Mouse (Mus musculus): ENCODE measurements at regions not wholly inside any gene's neighbourhood (a gene's known extent, or its start where the extent isn't known, plus 50 kb on each side); places are given as distances from the start of the nearest gene placed in this dataset.
"Not testable (repeated sequence)": the region's sequence is repeated elsewhere in the genome, so short reads cannot be mapped to it uniquely, and the experiment has no call there.

DNA sequence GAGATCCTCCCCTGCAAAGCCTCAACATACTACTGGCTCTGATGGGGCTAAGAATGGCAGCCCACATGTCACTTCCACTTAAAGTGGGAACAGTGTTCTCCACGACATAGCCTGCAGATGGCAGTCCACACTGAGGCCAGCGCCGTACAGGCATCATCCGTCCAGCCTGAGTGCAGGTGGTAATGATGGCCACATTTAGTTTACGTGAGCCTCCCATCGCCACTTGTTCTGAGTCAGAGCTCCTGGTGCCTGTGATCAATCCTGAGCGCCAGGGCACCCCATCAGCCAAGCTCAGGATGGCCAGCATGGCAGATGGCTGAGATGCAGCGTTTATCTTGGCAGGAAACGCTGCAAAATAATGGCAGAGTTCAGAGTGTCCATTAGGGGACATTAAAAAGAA, 159.6 kb downstream of the Adgrd1 start:
- DNase-seq (ENCODE audit: low spot score in 2 of 2) = no peak

DNA sequence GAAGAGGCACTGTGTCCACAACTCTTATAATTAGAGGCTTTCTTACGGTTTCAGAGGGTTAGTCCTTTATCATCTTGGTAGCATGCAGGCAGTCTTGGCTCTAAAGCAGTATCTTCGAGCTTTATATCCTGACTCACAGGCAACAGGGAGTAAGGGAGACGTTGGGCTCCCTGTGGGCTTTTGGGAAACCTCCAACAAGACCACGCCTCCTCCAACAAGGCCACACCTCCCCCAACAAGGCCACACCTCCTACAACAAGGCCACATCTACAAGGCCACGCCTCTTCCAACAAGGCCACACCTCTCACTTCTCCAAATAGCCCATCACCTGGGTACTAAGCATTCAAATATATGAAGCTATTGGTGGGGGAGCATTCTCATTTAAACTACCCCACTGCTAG, 160.7 kb downstream of the Adgrd1 start:
- DNase-seq (ENCODE audit: low spot score in 2 of 2) = no peak

DNA sequence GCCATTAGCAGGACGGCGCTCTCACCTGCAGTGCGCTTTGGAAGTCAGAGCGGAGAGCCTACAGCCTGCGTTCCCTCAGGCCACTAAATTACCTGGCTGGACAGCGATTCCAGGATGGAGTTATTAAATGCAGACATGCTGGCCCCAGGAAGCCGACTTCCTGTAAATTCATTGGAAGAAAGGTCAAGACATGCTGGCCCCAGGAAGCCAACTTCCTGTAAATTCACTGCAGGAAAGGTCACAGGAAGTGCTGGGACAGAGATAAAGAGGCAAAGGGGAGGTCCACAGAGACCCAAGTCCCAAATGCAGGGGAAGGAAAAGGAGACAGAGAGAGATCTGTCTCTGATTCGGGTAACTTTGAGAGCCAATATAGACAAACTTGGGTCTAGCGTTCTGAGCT, 164.1 kb downstream of the Adgrd1 start:
- DNase-seq (ENCODE audit: low spot score in 2 of 2) = no peak

DNA sequence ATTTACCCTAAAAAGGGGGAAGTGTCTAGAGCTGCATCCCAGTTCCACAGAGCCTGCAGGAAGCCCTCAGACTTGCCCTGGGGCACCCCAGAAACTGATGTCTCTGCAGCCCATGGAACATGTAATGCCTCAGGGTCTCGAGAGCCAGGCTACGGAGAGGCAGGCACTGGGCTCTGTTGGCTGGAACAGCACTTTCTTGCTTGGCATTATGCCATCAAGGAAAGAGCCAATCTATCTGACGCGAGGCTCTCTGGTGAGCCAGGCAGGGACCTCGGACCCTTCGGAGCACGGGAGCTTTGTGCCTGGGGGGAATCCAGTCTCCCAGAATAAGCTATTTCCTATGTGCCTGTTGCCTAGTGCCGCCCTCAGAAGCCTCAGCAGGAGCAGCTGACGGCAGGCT, 166.6 kb downstream of the Adgrd1 start:
- DNase-seq (ENCODE audit: low spot score in 2 of 2) = no peak

DNA sequence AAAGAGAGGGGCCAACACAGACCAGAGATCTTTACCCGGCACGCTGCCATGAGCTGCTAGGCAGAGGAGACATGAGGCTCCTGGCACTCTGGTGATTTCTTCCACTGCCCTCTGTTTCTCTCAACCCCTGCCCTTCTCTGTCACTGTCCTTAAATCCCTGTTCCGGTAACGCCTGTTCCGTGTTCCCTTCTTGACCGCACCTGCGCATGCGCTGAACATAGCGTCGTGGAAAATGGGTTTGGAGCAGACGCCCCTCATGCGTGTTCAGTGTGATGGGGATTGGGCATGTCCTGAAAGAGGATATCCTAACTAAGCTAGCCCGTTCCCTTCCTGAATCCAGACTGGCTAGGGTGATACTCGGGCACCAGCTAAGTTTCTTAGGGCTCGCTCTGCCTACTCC, 167.8 kb downstream of the Adgrd1 start:
- no peak for DNase-seq (ENCODE audit: low spot score in 2 of 2)

DNA sequence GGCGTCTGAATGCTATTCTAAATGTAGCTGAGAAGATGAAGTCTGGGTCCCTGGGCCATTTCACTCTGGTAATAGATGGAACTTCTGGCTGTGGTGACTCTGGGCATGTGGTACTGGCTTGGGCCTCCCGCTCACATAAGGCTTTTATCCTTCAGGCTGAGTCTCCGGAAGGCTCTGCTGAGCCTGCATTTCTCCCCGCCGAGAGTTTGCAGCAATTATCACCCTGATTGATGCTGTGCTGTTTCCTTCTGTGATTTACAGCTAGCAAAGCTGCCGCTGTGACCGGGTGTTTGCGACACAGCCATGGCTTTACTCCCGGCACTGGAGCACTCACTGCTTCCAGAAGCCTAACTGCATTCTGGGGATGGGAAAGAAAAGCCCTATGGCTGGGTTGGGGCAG, 171.9 kb downstream of the Adgrd1 start:
- DNase-seq (ENCODE audit: low spot score in 2 of 2) = no peak

DNA sequence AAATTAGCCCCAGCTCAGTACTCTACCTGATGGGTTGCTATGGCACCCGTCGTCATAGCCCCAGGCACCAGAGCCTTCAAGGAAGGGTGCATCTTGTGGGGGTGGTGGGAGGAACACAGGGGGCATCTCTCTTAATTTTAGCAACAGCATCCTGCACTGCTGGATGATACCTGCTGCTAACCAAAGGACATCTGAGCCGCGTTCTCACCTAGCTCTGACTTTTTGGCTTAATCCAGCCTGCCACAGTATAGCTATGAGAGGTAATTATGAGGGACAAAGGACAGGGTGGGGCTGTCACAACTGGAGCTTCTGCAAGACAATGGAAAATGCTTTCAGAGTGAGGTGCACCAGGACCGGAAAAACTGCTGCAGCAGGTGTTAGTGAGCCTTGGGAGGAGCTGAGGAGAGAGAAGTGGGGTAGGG, 173.5 kb downstream of the Adgrd1 start:
- DNase-seq (ENCODE audit: low spot score in 2 of 2) = no peak

DNA sequence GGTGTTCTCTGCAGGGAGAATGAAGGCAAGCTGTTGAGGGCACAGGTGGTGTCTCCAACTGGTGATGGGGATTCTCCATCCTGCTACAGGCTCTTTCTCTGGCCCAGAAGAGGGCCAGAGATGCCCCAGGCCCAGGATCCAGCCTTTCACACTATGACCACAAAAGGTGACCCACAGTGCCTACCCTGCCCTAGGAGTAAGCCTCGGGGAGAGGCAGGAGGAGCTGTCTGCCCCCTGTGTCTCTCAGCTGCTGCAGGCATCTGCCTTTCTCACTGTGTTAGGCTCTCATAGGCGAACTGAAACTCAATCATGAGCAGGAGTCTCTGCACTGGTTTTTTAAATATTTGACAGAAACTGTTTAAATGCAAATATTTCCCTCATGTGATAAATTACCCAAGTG, 184.9 kb downstream of the Adgrd1 start:
- DNase-seq (ENCODE audit: low spot score in 2 of 2) = no peak

DNA sequence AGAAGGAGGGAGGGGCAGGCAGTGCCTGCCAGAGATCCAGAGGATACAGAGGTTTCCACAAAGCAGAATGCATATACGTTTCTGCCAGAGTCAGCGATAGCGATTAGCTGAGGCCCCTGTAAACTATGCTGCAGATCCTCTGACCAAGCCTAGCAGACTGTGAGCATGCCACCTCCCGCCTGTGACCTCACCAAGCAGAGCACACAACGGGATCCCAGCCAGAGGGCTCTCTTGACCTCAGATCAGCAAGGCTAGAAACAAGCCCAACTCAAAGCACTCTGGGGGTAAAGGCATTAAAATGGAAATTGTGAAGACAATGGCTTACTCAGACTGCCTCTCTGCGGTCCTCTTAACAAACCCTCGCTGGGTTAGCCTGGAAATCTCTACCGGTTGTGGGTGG, 185.6 kb downstream of the Adgrd1 start:
- no peak for DNase-seq (ENCODE audit: low spot score in 2 of 2)

DNA sequence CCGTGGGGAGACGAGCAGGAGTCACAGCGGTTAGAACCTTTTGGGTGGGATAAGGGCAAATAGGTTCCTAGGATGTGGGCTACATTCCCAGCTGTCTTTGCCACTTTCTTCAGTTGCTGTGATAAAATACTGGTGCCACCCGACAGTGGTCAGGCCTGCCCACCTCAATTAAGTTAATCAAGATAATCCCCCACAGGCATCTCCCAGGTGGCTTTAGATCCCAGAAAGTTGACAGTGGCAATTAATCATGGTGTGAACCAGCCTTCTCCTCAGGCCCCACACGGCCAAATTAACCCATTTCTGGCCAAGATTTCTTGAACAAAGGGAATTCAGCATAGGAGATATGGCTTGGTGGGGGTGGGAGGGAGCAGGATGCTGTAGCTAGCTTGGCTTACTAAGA, 186.3 kb downstream of the Adgrd1 start:
- no peak for DNase-seq (ENCODE audit: low spot score in 2 of 2)

DNA sequence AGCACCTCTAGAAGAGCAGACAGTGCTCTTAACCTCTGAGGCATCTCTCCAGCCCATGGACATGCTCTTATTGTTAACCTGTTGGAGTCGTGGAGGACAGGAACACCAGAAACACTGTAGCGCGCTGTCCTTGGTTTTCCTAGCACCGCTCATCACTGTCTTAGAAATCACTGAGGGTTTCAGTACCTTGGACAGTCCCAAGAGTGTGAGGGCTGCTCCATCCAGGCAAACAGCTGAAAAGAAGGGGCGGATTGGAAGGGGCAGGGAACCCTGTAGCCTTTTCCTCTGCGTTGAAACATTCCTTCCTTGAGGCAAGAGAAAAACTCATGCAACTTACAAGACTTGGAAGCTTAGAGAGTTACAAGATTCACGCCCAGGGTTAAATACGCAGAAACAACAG, 190.9 kb downstream of the Adgrd1 start:
- DNase-seq (ENCODE audit: low spot score in 2 of 2) = no peak

DNA sequence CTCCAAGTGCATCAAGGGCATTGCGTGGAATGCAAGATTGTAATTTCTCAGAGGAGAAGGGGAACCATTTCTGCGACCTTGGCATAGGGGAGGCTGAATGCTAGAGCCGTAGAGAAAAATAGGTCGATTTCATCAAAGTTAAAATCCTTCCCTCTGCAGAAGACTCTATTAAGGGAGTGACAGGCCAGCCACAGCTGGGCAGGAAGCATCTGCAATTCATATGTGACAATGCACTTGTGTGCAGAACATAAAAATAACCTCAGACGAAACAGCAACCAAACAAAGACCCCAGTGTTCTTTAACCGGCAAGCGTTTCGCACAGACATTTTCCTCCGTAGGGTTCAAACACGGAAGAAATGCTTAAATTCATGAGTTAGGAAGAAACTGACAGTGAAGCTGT, 196.3 kb downstream of the Adgrd1 start:
- DNase-seq (ENCODE audit: low spot score in 2 of 2) = not testable (repeated sequence)

DNA sequence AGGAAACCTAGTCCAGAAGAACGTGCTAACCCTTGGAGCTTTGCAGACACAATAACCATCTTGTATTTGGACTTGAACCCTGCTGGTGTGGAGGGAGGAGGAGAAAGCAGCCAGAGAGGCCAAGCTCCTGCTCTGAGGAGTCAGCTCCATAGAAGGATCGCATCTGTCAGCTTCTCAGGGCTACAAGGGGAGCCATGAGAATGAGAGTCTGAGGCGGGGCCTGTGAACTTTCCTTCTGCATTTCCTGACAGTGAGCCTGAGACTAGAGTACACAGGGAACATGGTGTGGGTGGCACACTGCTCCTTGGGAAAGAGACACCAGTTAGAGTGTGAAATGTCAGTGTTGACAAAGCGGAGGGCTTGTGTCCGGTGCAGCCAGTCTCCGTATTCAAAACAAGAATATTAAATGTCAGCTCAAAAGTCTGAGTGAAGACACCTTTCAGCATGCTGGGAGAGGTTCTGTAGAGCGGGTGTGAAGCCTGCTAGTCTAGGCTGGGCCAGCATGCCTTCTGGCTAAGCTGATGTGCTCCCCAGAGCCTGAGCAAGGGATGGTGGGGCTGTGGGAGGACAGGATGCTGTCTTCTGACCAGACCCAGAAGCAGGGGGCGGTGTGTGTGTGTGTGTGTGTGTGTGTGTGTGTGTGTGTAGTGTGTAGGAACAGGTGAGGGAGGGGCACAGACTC, 198.5 kb downstream of the Adgrd1 start:
- DNase-seq (ENCODE audit: low spot score in 2 of 2) = peak in 1 of 2 experiments; percentile 22

DNA sequence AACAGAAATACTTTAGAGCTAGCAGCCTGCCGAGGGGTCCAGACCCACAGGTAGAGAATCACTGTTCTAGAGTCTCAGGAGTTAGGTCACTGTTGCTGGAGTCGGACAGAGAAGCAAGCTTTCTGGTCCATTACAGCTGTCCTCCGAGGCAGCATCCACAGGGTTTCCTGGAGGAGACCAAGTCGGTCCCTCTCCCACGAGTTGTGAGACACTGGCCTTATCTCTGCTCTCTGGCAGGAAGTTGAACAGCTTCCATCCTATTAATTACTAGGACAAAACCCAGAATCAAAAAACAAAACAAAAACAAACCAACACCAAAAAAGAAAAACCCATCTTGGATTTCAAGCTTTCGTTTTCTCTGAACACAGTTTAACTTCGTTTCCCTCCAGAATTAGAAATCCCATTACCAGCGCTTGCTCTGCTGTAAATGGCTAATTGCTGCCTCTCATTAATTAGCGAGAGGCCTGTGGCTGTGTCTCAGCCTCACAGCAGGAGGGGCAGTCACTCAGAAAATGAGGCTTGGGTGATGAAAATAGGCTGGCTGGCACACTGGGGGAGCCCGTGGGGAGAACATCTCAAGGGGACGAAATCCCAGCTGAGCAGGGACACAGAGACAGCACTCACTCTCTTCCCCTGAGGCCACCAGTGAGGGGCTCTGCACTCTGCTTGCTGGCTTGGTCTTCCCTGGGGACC, 201.3 kb downstream of the Adgrd1 start:
- DNase-seq (ENCODE audit: low spot score in 2 of 2) = no peak

DNA sequence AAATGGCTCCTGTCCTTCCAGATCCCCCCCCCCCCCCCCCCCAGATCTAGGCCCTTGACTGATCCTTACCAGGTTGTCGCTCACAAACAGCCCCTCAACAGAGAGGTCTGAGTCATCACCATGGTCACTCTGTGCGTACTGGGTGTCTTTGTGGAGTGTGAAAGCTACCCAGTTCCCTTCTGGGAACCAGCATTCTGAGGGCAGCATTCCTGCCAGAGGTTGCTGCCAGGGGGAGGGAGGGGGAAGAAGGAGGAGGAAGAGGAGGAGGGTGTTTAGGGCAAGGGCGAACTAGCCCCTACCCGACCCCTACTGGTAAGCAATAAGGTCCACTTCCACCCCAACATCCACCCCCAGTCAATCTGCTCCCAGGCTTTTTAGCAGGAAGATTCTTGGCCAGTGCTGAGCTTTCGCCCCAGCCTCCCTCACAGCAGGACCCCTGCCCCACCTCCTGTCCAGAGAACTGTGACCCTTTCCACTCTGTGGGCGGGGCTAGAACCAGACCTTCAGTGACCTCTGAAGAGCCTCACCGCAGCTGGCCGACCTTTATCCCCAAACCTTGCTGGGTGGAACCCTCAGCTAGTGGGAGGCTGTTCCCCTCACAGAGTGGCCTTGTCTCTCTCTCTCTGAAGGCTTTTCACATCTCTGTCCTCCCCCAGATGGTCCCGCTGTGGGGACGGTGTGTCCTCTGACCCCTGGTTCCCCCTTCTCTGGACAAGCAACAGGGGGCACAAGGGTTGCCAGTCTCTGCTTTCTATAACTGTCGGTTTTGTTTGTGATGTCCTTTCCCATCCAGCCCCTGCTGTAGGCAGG, 202.2 kb upstream of the Sfswap start:
- DNase-seq (ENCODE audit: low spot score in 2 of 2) = no peak

DNA sequence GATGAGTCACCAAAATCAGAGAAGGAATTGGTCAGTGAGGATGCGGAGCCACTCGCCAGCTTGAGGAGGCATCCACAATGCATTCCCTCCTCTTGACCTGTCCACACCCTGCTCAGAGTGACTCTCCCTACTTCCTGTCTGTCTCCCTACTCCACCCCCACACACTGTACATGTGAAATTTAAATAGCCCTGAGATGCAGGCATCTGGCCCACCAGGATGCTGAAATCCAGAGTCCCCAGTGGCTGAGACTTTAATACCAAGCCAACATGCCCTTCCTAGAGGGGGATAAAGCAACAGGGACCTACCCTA, 201.6 kb upstream of the Sfswap start:
- no peak for DNase-seq (ENCODE audit: low spot score in 2 of 2)

DNA sequence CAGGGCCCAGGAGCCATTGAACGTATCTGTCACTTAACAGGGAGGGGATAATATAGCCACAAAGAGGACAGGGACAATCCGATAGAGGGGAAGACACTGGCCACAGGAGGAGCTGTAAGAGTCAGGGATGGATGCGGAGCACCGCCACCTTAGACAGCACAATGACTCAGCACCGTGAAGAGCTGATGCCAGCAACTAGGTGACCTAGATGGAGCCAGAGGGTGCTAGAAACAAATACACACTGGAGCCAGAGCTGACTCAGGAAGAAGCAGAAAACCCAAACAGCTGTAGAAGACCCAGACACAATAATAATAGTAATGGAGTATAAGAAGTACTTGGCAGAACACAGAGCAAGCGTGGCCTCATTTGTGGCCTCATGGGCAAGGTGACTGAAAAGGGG, 200.6 kb upstream of the Sfswap start:
- no peak for DNase-seq (ENCODE audit: low spot score in 2 of 2)

DNA sequence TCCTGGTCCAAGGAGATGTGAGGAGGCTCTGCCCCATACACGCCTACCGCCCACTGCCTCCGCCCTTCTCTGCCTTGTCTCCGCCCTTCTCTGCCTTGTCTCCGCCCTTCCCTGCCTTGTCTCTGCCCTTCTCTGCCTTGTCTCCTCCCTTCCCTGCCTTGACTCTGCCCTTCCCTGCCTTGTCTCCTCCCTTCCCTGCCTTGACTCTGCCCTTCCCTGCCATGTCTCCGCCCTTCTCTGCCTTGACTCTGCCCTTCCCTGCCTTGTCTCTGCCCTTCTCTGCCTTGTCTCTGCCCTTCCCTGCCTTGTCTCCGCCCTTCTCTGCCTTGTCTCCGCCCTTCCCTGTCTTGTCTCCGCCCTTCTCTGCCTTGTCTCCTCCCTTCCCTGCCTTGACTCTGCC, 185.4 kb upstream of the Sfswap start:
- no peak for DNase-seq (ENCODE audit: low spot score in 2 of 2)

DNA sequence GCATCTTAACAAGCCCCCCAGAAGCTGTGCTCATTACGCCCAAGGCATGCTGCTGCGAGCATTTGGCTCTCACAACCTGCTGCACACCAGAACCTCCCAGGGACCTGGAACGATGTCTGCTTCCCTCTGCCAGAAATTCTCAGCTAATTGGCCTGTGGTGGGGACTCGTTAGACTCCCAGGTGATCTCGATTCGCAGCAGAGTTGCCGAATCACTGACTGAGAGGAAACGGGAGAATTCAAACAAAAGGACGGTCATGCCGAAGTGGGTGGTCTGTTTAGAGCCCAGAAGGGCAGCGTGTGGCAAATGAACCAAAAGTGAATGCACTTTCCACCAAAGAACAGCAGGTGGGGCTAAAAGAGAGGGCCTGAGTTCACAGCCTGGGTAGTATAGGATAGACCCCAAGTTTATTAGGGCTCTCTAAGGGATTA, 169.9 kb upstream of the Sfswap start:
- no peak for DNase-seq (ENCODE audit: low spot score in 2 of 2)

DNA sequence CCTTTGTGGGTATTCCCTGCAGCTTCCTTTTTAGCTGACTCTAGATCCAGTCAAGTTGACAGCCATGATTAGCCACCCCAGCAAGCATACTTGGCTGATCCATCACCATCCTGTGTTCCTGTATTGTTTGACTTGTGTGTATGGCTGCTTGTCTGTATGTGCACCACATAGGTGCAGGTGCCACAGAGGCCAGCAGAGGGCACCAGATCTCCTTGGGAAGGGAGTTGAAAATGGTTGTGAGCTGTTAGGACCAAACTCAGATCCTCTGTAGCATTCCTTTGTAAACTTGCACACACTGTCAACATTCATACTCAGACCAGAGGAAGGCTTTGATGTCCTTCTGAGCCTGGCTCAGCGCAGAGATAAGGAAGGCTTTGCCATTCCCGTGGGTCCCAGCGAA, 169.0 kb upstream of the Sfswap start:
- no peak for DNase-seq (ENCODE audit: low spot score in 2 of 2)

DNA sequence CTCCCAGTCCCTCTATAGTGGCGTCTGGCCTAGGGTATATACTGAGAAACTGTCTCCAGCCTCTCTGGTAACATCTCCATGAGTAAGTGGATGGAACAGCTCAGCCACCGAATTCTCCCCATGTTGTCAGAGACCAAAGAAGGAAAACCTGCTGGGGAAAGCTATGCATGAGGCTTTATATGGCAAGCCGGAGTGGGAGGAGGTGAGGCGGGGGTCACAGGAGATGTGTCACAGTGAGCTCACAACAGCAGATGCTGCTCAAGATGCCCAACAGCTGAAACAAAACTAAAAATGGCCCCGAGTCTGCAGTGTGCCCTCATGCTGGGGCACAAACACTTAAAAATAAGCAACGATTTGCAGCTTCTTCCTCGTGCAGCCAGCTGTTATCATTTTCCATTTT, 162.5 kb upstream of the Sfswap start:
- DNase-seq (ENCODE audit: low spot score in 2 of 2) = peak in 1 of 2 experiments; percentile 75

DNA sequence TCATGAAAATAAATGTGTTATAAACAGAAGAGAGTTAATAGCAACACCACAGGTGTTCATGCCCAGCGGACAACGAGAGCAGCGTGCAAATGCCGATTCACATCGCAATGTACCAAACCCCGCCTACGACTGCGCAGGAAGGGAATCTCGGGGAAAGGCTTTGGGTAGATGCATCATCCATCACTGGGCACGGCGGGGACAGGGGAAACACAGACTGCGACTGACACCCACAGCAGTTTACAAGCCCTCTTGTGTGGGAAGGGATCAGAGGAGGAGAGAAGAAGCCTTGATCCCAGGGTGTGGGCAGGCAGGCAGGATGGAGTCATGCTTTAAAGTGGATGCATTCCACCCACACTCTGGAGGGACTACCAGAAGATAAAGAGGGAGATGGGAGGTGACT, 157.0 kb upstream of the Sfswap start:
- DNase-seq (ENCODE audit: low spot score in 2 of 2) = peak in 1 of 2 experiments; percentile 69

DNA sequence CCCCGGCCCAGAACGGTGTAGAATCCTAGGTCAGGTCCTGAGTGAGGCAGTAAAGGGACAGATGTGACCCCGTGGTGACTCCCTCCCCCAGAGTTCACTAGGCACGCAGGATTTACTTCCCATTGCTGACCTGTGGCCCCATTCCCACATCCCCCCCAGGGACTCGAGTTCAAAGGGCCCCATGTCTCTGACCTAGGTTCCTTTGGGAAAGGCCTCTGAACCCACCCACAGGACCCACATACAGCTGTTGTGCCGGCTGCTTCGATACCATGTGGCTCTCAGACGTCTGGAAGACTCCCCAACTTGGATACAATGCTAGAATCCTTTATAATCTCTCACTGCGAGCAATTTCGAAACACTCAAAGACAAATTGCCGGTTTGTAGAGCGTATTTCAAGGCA, 151.0 kb upstream of the Sfswap start:
- no peak for DNase-seq (ENCODE audit: low spot score in 2 of 2)

All from left cerebral cortex, adult 8-10 months (tissue).